Mouse (Mus musculus): ENCODE data around the gene Afdn. TPM values are rescaled to one million over a fixed set of nuclear protein-coding genes. Genes with fewer than 3 reads are reported as not detected.

Gene Afdn
- polyA plus RNA-seq, 1 experiment: 29.6 TPM

- TF ChIP-seq POLR2A (IDR thresholded peaks at IDR 0.05; ENCODE audit: borderline replicate concordance, low read depth, low read length) (no peak), CTCF (IDR thresholded peaks at IDR 0.05; ENCODE audit: low read depth, low read length) (no peak)
- H3K27ac ChIP-seq (ENCODE audit: insufficient read depth, low read depth, low read length): no peak overlapping the region
- H3K4me1 ChIP-seq (ENCODE audit: control insufficient read depth, insufficient read depth, low read length): peaks cover 39% of the 10 kb centered on the region
- no peak overlapping the region for H3K4me3 ChIP-seq (ENCODE audit: insufficient read depth, low read length)
These were observed 23.0 kb upstream of the Afdn start for GRCm38 (mm10) chr17:13737336-13737735.

DNA sequence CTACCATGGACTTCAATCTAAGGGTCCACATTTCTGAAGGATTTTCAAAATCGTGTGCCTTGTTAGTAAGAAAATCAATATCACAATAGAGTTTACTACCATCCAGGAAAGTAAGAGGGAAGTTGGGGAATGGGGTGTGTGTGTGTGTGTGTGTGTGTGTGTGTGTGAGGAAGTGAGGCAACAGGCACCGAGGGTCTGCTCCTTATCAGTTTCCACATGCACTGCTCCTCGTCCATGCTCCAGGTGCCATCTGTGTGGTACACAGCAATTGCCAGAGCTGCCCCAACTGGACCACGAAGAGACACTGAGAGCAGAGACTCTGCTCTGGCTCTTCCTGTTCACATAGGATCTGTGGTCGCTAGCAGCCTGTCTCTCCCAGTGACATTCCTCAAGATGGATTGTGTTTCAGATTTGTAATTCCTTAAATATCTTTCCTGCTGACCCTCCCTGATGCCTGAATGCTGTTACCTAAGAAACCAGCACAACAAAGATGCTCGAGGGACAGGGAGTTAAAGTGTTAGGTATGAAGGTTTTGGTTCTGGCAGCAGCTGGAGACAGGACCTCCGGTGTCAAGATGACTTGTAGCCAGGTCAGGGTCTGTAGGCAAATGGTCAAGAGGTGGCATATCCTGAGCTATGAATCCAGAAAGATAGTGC lies 22.1 kb upstream of the Afdn start:
- peaks cover 46% of the 10 kb centered on the region for H3K4me1 ChIP-seq (ENCODE audit: control insufficient read depth, insufficient read depth, low read length)
- TF ChIP-seq CTCF (IDR thresholded peaks at IDR 0.05; ENCODE audit: low read depth, low read length) (no peak), POLR2A (IDR thresholded peaks at IDR 0.05; ENCODE audit: borderline replicate concordance, low read depth, low read length) (no peak)
- no peak overlapping the region for H3K27ac ChIP-seq (ENCODE audit: insufficient read depth, low read depth, low read length)
- H3K4me3 ChIP-seq (ENCODE audit: insufficient read depth, low read length): no peak overlapping the region

- TF ChIP-seq CTCF (IDR thresholded peaks at IDR 0.05; ENCODE audit: low read depth, low read length): no peak
- no peak for TF ChIP-seq POLR2A (IDR thresholded peaks at IDR 0.05; ENCODE audit: borderline replicate concordance, low read depth, low read length)
- peaks cover 46% of the 10 kb centered on the region for H3K4me1 ChIP-seq (ENCODE audit: control insufficient read depth, insufficient read depth, low read length)
- no peak overlapping the region for H3K4me3 ChIP-seq (ENCODE audit: insufficient read depth, low read length)
- no peak overlapping the region for H3K27ac ChIP-seq (ENCODE audit: insufficient read depth, low read depth, low read length)
These were observed 21.4 kb upstream of the Afdn start for GRCm38 (mm10) chr17:13738916-13739315.

- no peak overlapping the region for H3K4me3 ChIP-seq (ENCODE audit: insufficient read depth, low read length)
- TF ChIP-seq POLR2A (IDR thresholded peaks at IDR 0.05; ENCODE audit: borderline replicate concordance, low read depth, low read length) (no peak), CTCF (IDR thresholded peaks at IDR 0.05; ENCODE audit: low read depth, low read length) (no peak)
- H3K27ac ChIP-seq (ENCODE audit: insufficient read depth, low read depth, low read length): no peak overlapping the region
- H3K4me1 ChIP-seq (ENCODE audit: control insufficient read depth, insufficient read depth, low read length): peaks cover 49% of the 10 kb centered on the region
These were observed 20.4 kb upstream of the Afdn start for GRCm38 (mm10) chr17:13739981-13740380.

- peak overlapping the region; percentile 33 for H3K27ac ChIP-seq (ENCODE audit: insufficient read depth, low read depth, low read length)
- H3K4me3 ChIP-seq (ENCODE audit: insufficient read depth, low read length): no peak overlapping the region
- peaks cover 57% of the 10 kb centered on the region for H3K4me1 ChIP-seq (ENCODE audit: control insufficient read depth, insufficient read depth, low read length)
- TF ChIP-seq POLR2A (IDR thresholded peaks at IDR 0.05; ENCODE audit: borderline replicate concordance, low read depth, low read length) (no peak), CTCF (IDR thresholded peaks at IDR 0.05; ENCODE audit: low read depth, low read length) (no peak)
These were observed 19.5 kb upstream of the Afdn start for GRCm38 (mm10) chr17:13740796-13741195.

DNA sequence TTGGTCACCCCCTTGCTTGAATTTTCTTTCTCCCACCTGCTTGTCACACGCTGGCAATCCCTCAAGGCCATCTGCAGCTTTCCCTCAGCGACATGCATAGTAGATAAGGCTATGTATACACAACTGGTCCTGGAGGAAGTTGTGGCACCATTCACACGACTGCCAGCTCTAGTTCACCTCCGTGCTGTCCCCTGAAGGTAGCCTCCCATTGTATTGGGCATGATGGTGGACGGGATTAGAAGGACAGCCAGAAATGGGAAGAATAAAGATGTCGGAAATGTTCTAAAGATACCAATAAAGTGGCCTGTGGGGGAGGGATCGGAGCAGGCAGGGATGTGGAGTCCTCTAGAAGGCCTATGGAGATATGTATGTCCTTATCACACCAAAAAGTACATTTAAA lies 18.7 kb upstream of the Afdn start:
- no peak overlapping the region for H3K27ac ChIP-seq (ENCODE audit: insufficient read depth, low read depth, low read length)
- no peak overlapping the region for H3K4me3 ChIP-seq (ENCODE audit: insufficient read depth, low read length)
- no peak for TF ChIP-seq CTCF (IDR thresholded peaks at IDR 0.05; ENCODE audit: low read depth, low read length)
- no peak for TF ChIP-seq POLR2A (IDR thresholded peaks at IDR 0.05; ENCODE audit: borderline replicate concordance, low read depth, low read length)
- H3K4me1 ChIP-seq (ENCODE audit: control insufficient read depth, insufficient read depth, low read length): peaks cover 64% of the 10 kb centered on the region

DNA sequence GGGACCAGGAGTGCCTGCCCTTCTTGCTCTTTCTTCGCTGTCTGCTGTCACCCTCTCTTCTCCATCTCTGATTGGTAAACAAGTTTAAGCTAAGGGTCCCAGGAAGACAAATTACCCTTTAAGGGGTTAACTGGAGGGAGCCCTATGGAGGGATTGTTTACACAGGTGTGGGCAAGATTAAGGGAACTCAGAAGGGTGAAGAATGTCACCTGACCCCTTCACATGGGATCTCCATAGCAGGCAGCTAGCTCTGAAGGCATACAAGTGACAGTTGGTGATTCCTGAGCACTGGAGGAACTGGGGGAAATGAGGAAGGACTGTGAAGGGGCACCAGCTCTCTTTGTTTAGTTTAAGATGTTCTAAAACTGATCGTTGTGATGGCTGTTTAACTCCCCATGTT lies 18.0 kb upstream of the Afdn start:
- TF ChIP-seq POLR2A (IDR thresholded peaks at IDR 0.05; ENCODE audit: borderline replicate concordance, low read depth, low read length) (no peak), CTCF (IDR thresholded peaks at IDR 0.05; ENCODE audit: low read depth, low read length) (no peak)
- Histone ChIP-seq H3K27ac (ENCODE audit: insufficient read depth, low read depth, low read length) (no peak overlapping the region), H3K4me3 (ENCODE audit: insufficient read depth, low read length) (no peak overlapping the region), H3K4me1 (ENCODE audit: control insufficient read depth, insufficient read depth, low read length) (peaks cover 67% of the 10 kb centered on the region)

GRCm38 (mm10) chr17:13742941-13743708 lies 17.2 kb upstream of the Afdn start:
- TF ChIP-seq POLR2A (IDR thresholded peaks at IDR 0.05; ENCODE audit: borderline replicate concordance, low read depth, low read length): no peak
- no peak for TF ChIP-seq CTCF (IDR thresholded peaks at IDR 0.05; ENCODE audit: low read depth, low read length)
- Histone ChIP-seq H3K4me1 (ENCODE audit: control insufficient read depth, insufficient read depth, low read length) (peaks cover 61% of the 10 kb centered on the region), H3K27ac (ENCODE audit: insufficient read depth, low read depth, low read length) (no peak overlapping the region), H3K4me3 (ENCODE audit: insufficient read depth, low read length) (no peak overlapping the region)

DNA sequence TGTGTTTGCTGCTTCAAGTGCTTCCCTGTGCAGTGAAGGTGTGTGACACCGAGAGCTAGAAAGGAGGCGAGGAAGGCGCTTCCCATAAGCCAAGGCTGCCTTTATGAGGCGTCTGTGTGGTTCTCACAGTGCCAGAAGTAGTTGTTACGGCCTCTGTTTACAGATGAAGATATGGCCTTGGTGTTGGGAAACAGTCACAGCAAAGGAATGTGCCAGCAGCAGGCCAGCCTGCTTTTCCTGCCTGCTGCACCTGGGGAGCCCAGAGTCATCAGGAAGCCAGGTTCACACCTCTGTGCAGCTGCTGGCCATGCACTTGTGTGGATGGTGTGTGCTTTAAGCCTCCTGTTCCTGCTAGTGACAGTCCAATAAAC lies 16.6 kb upstream of the Afdn start:
- TF ChIP-seq CTCF (IDR thresholded peaks at IDR 0.05; ENCODE audit: low read depth, low read length) (no peak), POLR2A (IDR thresholded peaks at IDR 0.05; ENCODE audit: borderline replicate concordance, low read depth, low read length) (no peak)
- Histone ChIP-seq H3K4me1 (ENCODE audit: control insufficient read depth, insufficient read depth, low read length) (peaks cover 56% of the 10 kb centered on the region), H3K4me3 (ENCODE audit: insufficient read depth, low read length) (no peak overlapping the region), H3K27ac (ENCODE audit: insufficient read depth, low read depth, low read length) (no peak overlapping the region)

DNA sequence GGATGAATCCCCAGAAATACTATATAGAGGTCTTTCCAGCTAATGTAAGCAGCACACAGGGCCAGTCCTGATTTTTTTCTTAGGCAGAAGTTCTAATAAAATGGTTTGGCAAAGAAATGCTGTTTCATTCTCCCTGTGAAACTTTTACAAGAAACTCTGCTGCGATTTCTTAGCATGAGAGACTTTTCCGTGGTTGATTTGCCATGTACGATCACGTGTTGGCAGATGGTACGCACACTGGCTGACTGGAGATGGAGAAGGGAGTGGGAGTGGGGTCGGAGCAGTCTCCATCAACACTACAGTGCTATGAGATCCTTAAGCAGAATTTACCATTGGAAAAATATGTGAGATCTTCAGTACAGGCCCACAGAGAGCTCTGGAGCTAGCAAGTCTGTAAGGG lies 16.1 kb upstream of the Afdn start:
- no peak for TF ChIP-seq POLR2A (IDR thresholded peaks at IDR 0.05; ENCODE audit: borderline replicate concordance, low read depth, low read length)
- TF ChIP-seq CTCF (IDR thresholded peaks at IDR 0.05; ENCODE audit: low read depth, low read length): no peak
- no peak overlapping the region for H3K27ac ChIP-seq (ENCODE audit: insufficient read depth, low read depth, low read length)
- peaks cover 52% of the 10 kb centered on the region for H3K4me1 ChIP-seq (ENCODE audit: control insufficient read depth, insufficient read depth, low read length)
- H3K4me3 ChIP-seq (ENCODE audit: insufficient read depth, low read length): no peak overlapping the region
